Mouse (Mus musculus): ENCODE data around the gene Mlxip. TPM values are rescaled to one million over a fixed set of nuclear protein-coding genes. Genes with fewer than 3 reads are reported as not detected.

Gene Mlxip
- polyA plus RNA-seq, 1 experiment from 2014 or later, result 23.5 TPM

GRCm38 (mm10) chr5:123439941-123440340 lies 45.3 kb downstream of the Mlxip start:
- peaks cover 12% of the 10 kb centered on the region for H3K4me1 ChIP-seq (replicated peaks)
- WGBS, result 83% methylated on average over 4 of the region's 4 CpGs
- no peak overlapping the region for H3K4me2 ChIP-seq
- no peak overlapping the region for H3K4me3 ChIP-seq
- no peaks in the 10 kb centered on the region for H3K27me3 ChIP-seq
- no peak for ATAC-seq (ENCODE audit: low read depth)
- H3K9ac ChIP-seq, result no peak overlapping the region
- H3K9me3 ChIP-seq, result no peaks in the 10 kb centered on the region
- H3K27ac ChIP-seq (replicated peaks), result no peak overlapping the region
- peaks cover 40% of the 10 kb centered on the region for H3K36me3 ChIP-seq

DNA sequence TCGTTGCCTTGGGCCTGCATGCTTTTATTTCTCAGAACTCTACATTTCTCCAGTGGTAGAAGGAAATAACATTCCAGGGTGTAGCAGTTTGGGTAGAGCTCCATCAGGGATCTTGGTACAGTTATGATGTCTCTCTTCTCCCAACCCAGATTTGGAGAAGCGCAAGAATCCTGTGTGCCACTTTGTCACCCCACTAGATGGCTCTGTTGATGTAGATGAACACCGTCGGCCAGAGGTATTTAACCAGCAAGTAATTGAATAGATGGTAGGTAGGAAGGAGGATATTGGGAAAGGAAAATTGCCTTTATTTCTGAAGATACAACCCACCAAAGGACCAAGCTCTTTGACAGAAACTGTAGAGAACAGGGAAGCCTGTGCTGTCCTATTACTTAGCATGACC lies 46.1 kb downstream of the Mlxip start:
- H3K36me3 ChIP-seq, result peaks cover 47% of the 10 kb centered on the region
- no peak overlapping the region for H3K4me2 ChIP-seq
- no peak overlapping the region for H3K9ac ChIP-seq
- no peak for ATAC-seq (ENCODE audit: low read depth)
- WGBS, result 73% methylated on average over 4 of the region's 4 CpGs
- H3K4me3 ChIP-seq, result no peak overlapping the region
- no peaks in the 10 kb centered on the region for H3K27me3 ChIP-seq
- no peak overlapping the region for H3K27ac ChIP-seq (replicated peaks)
- H3K9me3 ChIP-seq, result no peaks in the 10 kb centered on the region
- H3K4me1 ChIP-seq (replicated peaks), result peaks cover 11% of the 10 kb centered on the region

DNA sequence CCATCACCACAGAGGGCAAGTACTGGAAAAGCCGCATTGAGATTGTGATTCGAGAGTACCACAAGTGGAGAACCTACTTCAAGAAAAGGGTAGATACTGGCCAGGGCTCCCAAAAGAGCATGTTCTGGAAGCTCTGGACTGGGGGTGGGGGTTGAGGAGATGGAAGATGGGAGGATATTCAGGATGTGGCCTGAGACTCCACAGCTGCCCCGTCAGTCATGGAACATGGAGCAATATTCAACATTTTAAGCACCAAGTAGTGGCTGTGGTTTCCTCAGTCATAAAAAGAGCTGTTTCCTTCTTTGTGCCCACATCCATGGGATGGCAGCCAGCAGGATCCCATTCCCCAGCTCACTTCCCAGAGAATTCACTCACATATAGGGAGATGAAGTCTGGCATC lies 47.7 kb downstream of the Mlxip start:
- no peak for ATAC-seq (ENCODE audit: low read depth)
- no peak overlapping the region for H3K4me2 ChIP-seq
- no peaks in the 10 kb centered on the region for H3K9me3 ChIP-seq
- H3K36me3 ChIP-seq, result peaks cover 63% of the 10 kb centered on the region
- 94% methylated on average over 3 of the region's 3 CpGs for whole genome bisulfite sequencing
- H3K27ac ChIP-seq (replicated peaks), result no peak overlapping the region
- no peak overlapping the region for H3K9ac ChIP-seq
- H3K27me3 ChIP-seq, result no peaks in the 10 kb centered on the region
- no peak overlapping the region for H3K4me3 ChIP-seq
- H3K4me1 ChIP-seq (replicated peaks), result no peaks in the 10 kb centered on the region

GRCm38 (mm10) chr5:123444069-123444468 lies 49.5 kb downstream of the Mlxip start:
- Histone ChIP-seq H3K27ac (replicated peaks) (no peak overlapping the region), H3K36me3 (peaks cover 79% of the 10 kb centered on the region), H3K9ac (no peak overlapping the region), H3K4me2 (no peak overlapping the region), H3K4me3 (no peak overlapping the region), H3K4me1 (replicated peaks) (no peaks in the 10 kb centered on the region), H3K9me3 (no peaks in the 10 kb centered on the region), H3K27me3 (no peaks in the 10 kb centered on the region)
- ATAC-seq (ENCODE audit: low read depth), result no peak
- WGBS, result 52% methylated on average over 4 of the region's 4 CpGs

DNA sequence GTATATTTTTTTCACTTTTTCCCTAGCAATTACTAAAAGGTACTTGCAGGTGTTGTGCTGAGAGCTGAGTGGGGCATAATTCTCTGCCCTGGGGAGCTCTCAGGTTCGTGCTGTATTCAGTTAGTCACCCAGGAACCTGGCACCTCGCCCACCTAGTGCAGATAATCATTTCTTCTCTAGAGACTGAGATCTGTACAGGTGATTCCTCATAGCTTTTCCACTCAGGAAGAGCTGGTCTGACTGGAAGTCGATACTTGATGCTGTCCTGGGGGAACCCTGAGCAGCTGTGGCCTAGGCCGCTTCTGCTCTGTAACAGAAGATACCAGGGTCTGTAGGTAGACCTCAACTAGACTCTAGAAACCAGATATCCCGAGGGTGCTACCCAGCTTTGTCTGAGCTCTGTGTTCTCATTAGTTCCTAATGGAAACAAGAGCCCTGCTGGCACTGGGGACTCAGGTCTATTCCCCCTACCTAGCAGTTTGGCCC lies 50.3 kb downstream of the Mlxip start:
- H3K36me3 ChIP-seq, result peaks cover 87% of the 10 kb centered on the region
- no peaks in the 10 kb centered on the region for H3K9me3 ChIP-seq
- H3K4me1 ChIP-seq (replicated peaks), result no peaks in the 10 kb centered on the region
- 81% methylated on average over 5 of the region's 5 CpGs for WGBS
- no peak overlapping the region for H3K27ac ChIP-seq (replicated peaks)
- H3K4me2 ChIP-seq, result no peak overlapping the region
- no peak overlapping the region for H3K4me3 ChIP-seq
- ATAC-seq (ENCODE audit: low read depth), result no peak
- H3K9ac ChIP-seq, result no peak overlapping the region
- H3K27me3 ChIP-seq, result no peaks in the 10 kb centered on the region

DNA sequence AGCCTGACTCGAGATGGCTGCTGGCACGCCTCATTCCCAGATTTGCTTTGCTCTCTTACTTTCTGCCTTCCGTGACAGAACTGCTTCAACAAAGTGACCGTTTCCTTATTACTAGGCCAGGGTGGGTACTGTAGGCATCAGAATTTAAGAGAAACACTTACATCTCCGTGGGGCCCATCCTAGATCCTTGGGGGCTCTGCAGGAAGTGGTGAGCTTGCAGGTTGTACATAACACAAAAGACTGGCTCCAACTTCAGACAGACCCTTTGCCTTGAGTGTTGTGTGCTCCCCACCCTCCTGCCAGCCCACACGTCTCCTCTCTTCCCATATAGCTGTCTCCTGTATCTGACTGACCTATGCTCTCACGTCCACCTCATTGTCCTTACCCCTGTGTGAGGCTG lies 57.3 kb downstream of the Mlxip start:
- Histone ChIP-seq H3K4me3 (no peak overlapping the region), H3K36me3 (peaks cover 93% of the 10 kb centered on the region), H3K4me2 (no peak overlapping the region), H3K27ac (replicated peaks) (no peak overlapping the region), H3K9ac (no peak overlapping the region), H3K9me3 (no peaks in the 10 kb centered on the region), H3K27me3 (no peaks in the 10 kb centered on the region), H3K4me1 (replicated peaks) (no peaks in the 10 kb centered on the region)
- no peak for ATAC-seq (ENCODE audit: low read depth)
- 93% methylated on average over 7 of the region's 7 CpGs for WGBS

DNA sequence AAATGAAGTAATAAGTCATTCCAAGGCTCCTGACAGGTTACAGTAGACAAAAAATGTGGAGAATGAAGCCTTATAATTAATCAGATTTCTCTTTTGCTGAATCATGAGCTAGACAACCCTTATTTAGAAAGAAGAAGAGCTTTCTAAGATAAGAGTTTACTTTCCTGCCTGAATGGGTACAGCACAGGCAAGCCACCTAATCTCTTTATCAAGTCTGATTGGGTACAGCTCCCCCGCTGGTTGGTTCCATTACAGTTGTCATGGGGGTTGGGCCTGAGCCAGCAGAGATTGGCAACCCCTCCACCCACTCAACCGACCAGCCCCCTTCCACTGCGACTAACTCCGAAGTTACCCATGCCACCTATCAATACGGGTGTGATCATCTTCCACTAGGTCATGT lies 66.8 kb downstream of the Mlxip start:
- Histone ChIP-seq H3K4me3 (no peak overlapping the region), H3K4me1 (replicated peaks) (no peaks in the 10 kb centered on the region), H3K9me3 (no peaks in the 10 kb centered on the region), H3K36me3 (peaks cover 29% of the 10 kb centered on the region), H3K4me2 (no peak overlapping the region), H3K27me3 (no peaks in the 10 kb centered on the region), H3K9ac (no peak overlapping the region), H3K27ac (replicated peaks) (no peak overlapping the region)
- ATAC-seq (ENCODE audit: low read depth), result no peak
- 79% methylated on average over 5 of the region's 5 CpGs for WGBS

GRCm38 (mm10) chr5:123464638-123465037 lies 70.0 kb downstream of the Mlxip start:
- no peaks in the 10 kb centered on the region for H3K27me3 ChIP-seq
- no peak overlapping the region for H3K4me3 ChIP-seq
- H3K9me3 ChIP-seq, result no peaks in the 10 kb centered on the region
- no peak overlapping the region for H3K4me2 ChIP-seq
- H3K4me1 ChIP-seq (replicated peaks), result no peaks in the 10 kb centered on the region
- ATAC-seq (ENCODE audit: low read depth), result no peak
- WGBS, result 88% methylated on average over 1 of the region's 1 CpGs
- no peak overlapping the region for H3K9ac ChIP-seq
- H3K36me3 ChIP-seq, result no peaks in the 10 kb centered on the region
- no peak overlapping the region for H3K27ac ChIP-seq (replicated peaks)

- Histone ChIP-seq H3K36me3 (no peaks in the 10 kb centered on the region), H3K27me3 (no peaks in the 10 kb centered on the region), H3K9ac (no peak overlapping the region), H3K9me3 (no peaks in the 10 kb centered on the region), H3K27ac (replicated peaks) (no peak overlapping the region), H3K4me2 (0 out of 2 replicates have a peak overlapping the region, but pooled peaks have one; percentile 11), H3K4me3 (no peak overlapping the region; the same call in 1 of the 2 replicates), H3K4me1 (replicated peaks) (no peaks in the 10 kb centered on the region)
- no peak for ATAC-seq (ENCODE audit: low read depth)
- 54% methylated on average over 10 of the region's 10 CpGs for WGBS
Observed at GRCm38 (mm10) chr5:123470784-123471400, 76.3 kb downstream of the Mlxip start.

- Histone ChIP-seq H3K27ac (replicated peaks) (no peak overlapping the region), H3K9ac (no peak overlapping the region), H3K4me1 (replicated peaks) (no peaks in the 10 kb centered on the region), H3K4me2 (no peak overlapping the region), H3K9me3 (no peaks in the 10 kb centered on the region), H3K36me3 (no peaks in the 10 kb centered on the region), H3K4me3 (no peak overlapping the region), H3K27me3 (no peaks in the 10 kb centered on the region)
- no peak for ATAC-seq (ENCODE audit: low read depth)
- WGBS, result 61% methylated on average over 5 of the region's 5 CpGs
Observed at GRCm38 (mm10) chr5:123473817-123474216, 79.2 kb downstream of the Mlxip start.

DNA sequence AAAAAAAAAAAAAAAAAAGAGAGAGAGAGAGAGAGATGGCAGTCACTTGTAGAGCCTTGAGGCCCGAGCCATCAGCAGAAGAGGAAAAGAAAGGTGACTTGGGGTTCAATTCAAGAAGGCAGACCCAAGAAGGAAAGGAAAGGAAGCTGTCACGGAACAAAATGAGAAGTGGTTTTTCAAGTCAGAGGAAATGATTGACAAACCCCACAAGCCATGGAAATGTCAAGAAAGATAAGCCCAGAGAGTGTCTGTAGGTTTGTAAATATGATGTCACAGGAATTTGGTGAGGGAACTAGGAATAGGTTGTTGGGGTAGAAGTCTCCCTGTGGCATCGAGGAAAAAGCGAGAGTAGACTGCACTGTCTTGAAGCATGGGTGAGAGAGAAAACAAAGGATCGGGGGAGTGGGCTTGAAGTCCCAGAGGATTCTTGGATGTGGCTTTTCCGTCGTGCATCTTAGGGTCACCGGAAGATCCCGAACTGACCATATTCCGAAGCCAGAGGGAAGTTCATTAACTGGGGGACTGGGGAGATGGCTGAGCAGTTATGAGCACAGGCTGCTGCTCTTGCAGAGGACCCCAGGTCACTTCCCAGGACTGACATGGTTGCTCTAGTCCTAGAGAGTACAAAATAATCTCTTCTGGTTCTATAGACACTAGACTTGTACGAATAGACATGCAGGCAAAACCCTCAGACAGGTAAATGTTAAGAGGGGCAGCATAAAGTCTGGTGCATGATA lies 93.2 kb downstream of the Mlxip start:
- Histone ChIP-seq H3K27ac (replicated peaks) (no peak overlapping the region), H3K9me3 (no peaks in the 10 kb centered on the region), H3K4me1 (replicated peaks) (peaks cover 11% of the 10 kb centered on the region), H3K9ac (no peak overlapping the region), H3K27me3 (no peaks in the 10 kb centered on the region), H3K36me3 (no peaks in the 10 kb centered on the region), H3K4me3 (no peak overlapping the region), H3K4me2 (no peak overlapping the region)
- ATAC-seq (ENCODE audit: low read depth), result no peak
- 84% methylated on average over 11 of the region's 11 CpGs for WGBS

DNA sequence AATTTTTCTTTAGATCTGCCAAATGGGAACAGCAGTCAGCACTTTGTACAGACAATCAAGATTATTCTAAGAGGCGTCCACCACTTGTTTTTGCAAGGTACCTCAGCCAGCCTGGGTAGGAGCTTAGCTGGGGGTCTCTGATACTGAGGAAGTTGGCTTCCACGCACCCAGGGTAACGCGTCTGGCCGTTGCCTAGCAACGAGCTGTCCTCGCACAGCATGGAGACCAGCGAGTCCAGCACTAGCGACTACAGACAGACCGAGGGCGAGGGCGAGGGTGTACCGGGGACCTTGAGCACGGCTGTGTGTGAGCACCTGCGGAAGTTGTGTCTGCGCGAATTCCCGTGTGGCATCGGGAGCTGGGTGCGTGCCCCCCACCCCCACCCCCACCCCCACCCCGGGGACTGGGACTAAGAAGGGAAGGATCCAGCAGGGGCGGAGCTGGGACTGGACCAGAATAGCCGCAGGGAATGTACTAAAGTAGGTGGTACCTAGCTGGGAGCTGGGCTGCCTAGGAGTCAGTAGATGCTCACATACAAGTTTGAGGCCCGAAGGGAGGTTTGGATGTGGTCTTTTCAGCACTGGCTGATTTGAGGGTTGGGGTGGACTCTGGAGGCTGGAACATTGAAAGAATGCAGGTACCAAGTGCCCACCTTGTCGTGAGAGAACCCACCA lies 94.7 kb downstream of the Mlxip start, which contains the start of the genes Lrrc43 and Il31:
TSS of gene Lrrc43 (plus strand) at position 194 of the 674 bp plus-strand sequence.
TSS of gene Il31 (minus strand) at position 378 of the 674 bp plus-strand sequence.
- peak; percentile 84 for ATAC-seq (ENCODE audit: low read depth)
- Histone ChIP-seq H3K36me3 (no peaks in the 10 kb centered on the region), H3K4me3 (peak within 1 kb of the TSS; percentile 25), H3K27me3 (no peaks in the 10 kb centered on the region), H3K9ac (peak within 1 kb of the TSS; percentile 49; the same call in 1 of the 2 replicates), H3K9me3 (no peaks in the 10 kb centered on the region), H3K4me1 (replicated peaks) (peaks cover 11% of the 10 kb centered on the region), H3K27ac (replicated peaks) (no peak within 1 kb of the TSS), H3K4me2 (peak within 1 kb of the TSS; percentile 55)
- WGBS, result 8% methylated on average over 25 of the region's 25 CpGs

All from neural tube, embryonic 13.5 days (tissue).